Mouse (Mus musculus): Measurements from ENCODE around the gene Slc11a2.

Slc11a2 gene

GRCm38 (mm10) chr15:100424396-100425122 is at the start of gene Slc11a2:
Gene Slc11a2, minus strand, starts transcription at chr15:100425072.
- ATAC-seq (ENCODE audit: low TSS enrichment) = no peak

- no peak for ATAC-seq (ENCODE audit: low TSS enrichment)
These were observed 49.1 kb upstream of the Slc11a2 start for GRCm38 (mm10) chr15:100473926-100474503.

GRCm38 (mm10) chr15:100470037-100470436 is 45.2 kb upstream of the Slc11a2 start:
- ATAC-seq (ENCODE audit: low TSS enrichment) = no peak

- ATAC-seq (ENCODE audit: low TSS enrichment) = peak; percentile 24; the same call in 1 of the 2 replicates
These were observed 44.3 kb upstream of the Slc11a2 start for GRCm38 (mm10) chr15:100469189-100469545.

GRCm38 (mm10) chr15:100468295-100469188 is 43.7 kb upstream of the Slc11a2 start, which contains the start of gene Letmd1:
Gene Letmd1, plus strand, starts transcription at chr15:100469023.
- ATAC-seq (ENCODE audit: low TSS enrichment) = peak; percentile 92

GRCm38 (mm10) chr15:100467738-100468137 is 42.9 kb upstream of the Slc11a2 start:
- ATAC-seq (ENCODE audit: low TSS enrichment) = no peak

GRCm38 (mm10) chr15:100465432-100465831 is 40.6 kb upstream of the Slc11a2 start:
- no peak for ATAC-seq (ENCODE audit: low TSS enrichment)

GRCm38 (mm10) chr15:100463712-100464111 is 38.8 kb upstream of the Slc11a2 start:
- peak; percentile 42 for ATAC-seq (ENCODE audit: low TSS enrichment)

- no peak for ATAC-seq (ENCODE audit: low TSS enrichment)
These were observed 37.2 kb upstream of the Slc11a2 start for GRCm38 (mm10) chr15:100462086-100462485.

GRCm38 (mm10) chr15:100461646-100462045 is 36.8 kb upstream of the Slc11a2 start:
- no peak for ATAC-seq (ENCODE audit: low TSS enrichment)

- no peak for ATAC-seq (ENCODE audit: low TSS enrichment)
These were observed 36.1 kb upstream of the Slc11a2 start for GRCm38 (mm10) chr15:100460942-100461341.

- 0 out of 2 replicates have a peak, but pooled peaks have one; percentile 31 for ATAC-seq (ENCODE audit: low TSS enrichment)
These were observed 33.2 kb upstream of the Slc11a2 start for GRCm38 (mm10) chr15:100458055-100458454.

- ATAC-seq (ENCODE audit: low TSS enrichment) = peak; percentile 92
These were observed 32.5 kb upstream of the Slc11a2 start for GRCm38 (mm10) chr15:100457340-100457739.

- no peak for ATAC-seq (ENCODE audit: low TSS enrichment)
These were observed 31.6 kb upstream of the Slc11a2 start for GRCm38 (mm10) chr15:100456356-100456991.

GRCm38 (mm10) chr15:100452486-100452885 is 27.6 kb upstream of the Slc11a2 start:
- ATAC-seq (ENCODE audit: low TSS enrichment) = no peak

- ATAC-seq (ENCODE audit: low TSS enrichment) = peak; percentile 65; the same call in 1 of the 2 replicates
These were observed 26.4 kb upstream of the Slc11a2 start for GRCm38 (mm10) chr15:100451245-100451644.

- no peak for ATAC-seq (ENCODE audit: low TSS enrichment)
These were observed 24.6 kb upstream of the Slc11a2 start for GRCm38 (mm10) chr15:100449495-100449894.

GRCm38 (mm10) chr15:100448572-100448971 is 23.7 kb upstream of the Slc11a2 start:
- ATAC-seq (ENCODE audit: low TSS enrichment) = no peak

GRCm38 (mm10) chr15:100446887-100447286 is 22.0 kb upstream of the Slc11a2 start:
- ATAC-seq (ENCODE audit: low TSS enrichment) = no peak

GRCm38 (mm10) chr15:100443126-100443922 is 18.5 kb upstream of the Slc11a2 start:
- ATAC-seq (ENCODE audit: low TSS enrichment) = peak; percentile 98

- ATAC-seq (ENCODE audit: low TSS enrichment) = no peak
These were observed 11.6 kb upstream of the Slc11a2 start for GRCm38 (mm10) chr15:100436518-100436917.

Data from frontal cortex, adult (tissue).